Mouse (Mus musculus) bone marrow, adult 2 months (tissue): ENCODE results near the gene Gm16867. TPM values are rescaled to one million over a fixed set of nuclear protein-coding genes. Genes with fewer than 3 reads are reported as not detected.
"Not testable (repeated sequence)": the region's sequence is repeated elsewhere in the genome, so short reads cannot be mapped to it uniquely, and the experiment has no call there.

Source experiments
- H3K27ac ChIP-seq: fragments of 200-500 bp; 2 replicates; pipeline ENCODE4 v1.5.1; 2012; ENCODE audit warnings: low read depth, mild to moderate bottlenecking, control low read depth, inconsistent platforms, low read length; ENCODE audit not compliant: control insufficient read depth, poor library complexity, insufficient read depth
- H3K4me1 ChIP-seq: fragments of 200-500 bp; 2 replicates; pipeline ENCODE4 v1.6.1; 2011; ENCODE audit warnings: low read length; ENCODE audit not compliant: control insufficient read depth, insufficient read depth
- H3K4me3 ChIP-seq: fragments of 200-500 bp; replicated peaks from 2 replicates; pipeline ENCODE3; 2011; ENCODE audit warnings: mild to moderate bottlenecking, low read depth, low read length, control low read depth; ENCODE audit not compliant: control insufficient read depth
- WGBS: fragments of 180-500 bp; shearing (Covaris S2); methylation state at CpG from one replicate; pipeline ENCODE4 v1.1.7; 2018; 5-methylcytosine and 5-hydroxymethylcytosine counted together
- polyA plus RNA-seq: library from polyadenylated mRNA; stranded (reverse); fragments of >200 nt; gene quantifications from 2 replicates; pipeline ENCODE4 v1.2.4, GENCODE M21; 2011; ENCODE audit warnings: low replicate concordance; ENCODE audit not compliant: missing spikeins, insufficient read depth, insufficient read length

The Gm16867 gene
- not detected in 2 replicates for polyA plus RNA-seq

DNA sequence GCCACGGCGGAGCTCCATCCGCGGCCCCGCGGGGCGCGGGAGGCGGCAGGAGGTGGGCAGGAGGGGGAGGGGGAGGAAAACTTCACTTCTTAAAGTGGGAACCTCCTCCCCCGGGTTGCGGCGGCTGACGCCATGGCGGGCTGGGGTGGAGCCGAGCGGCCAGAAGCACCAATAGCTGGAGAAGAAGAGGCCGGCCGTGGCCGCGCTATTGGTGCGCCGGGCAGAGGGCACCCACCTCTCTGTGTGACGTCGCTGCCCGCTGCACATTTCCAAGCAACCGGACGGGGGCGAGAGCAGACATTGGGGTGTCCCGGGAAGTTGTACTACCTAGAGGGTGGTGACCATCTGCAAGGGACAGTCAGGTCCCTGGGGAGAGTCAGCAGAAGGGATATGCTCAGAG, at the start of gene Gm16867:
Gm16867 (minus strand) TSS at position 189 of the 400 bp plus-strand sequence.
- no CpG with 5 or more reads among the region's 29 CpGs for WGBS
- not testable (repeated sequence) for H3K4me3 ChIP-seq, H3K27ac ChIP-seq, H3K4me1 ChIP-seq

DNA sequence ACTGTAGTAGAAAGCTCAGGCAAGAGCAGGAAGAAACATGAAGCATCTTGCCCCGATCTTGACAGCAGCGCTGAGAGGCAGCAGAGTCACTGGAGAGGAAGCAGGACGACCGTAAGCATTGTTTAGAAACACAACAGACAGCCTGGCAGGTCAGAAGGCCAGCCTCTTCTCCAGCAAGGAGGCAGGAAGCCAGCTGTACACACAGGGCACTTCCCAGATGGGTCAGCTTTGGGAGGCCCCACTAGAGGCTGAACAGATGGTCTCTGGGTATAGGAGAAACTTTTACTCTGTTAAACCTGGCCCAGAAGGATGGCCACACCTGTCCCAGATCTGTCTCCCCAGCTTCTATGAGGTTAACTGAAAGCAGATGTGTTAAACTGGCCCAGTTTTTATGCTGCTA, 44.1 kb upstream of the Gm16867 start:
- H3K4me1 ChIP-seq, H3K4me3 ChIP-seq, H3K27ac ChIP-seq: not testable (repeated sequence)
- no CpG with 5 or more reads among the region's 4 CpGs for WGBS

DNA sequence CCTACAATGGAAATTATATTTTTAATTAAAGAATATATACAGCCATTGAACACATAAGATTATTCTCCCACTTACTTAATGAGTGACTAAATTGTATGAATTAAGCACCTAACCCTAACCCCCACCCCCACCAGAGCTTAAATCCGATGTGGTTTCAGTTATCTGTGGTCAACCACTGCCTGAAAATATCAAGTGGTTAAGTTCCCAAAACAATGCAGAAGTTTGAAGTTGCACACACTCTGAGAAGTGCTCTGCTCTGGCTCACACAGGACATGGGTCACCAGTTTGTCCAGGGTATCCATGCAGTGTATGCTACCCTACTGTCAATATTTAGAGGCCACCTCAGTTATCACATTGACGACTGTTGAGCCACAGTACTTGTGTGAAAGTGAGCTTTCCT, 41.9 kb upstream of the Gm16867 start:
- not testable (repeated sequence) for H3K4me3 ChIP-seq, H3K4me1 ChIP-seq, H3K27ac ChIP-seq
- no CpG with 5 or more reads among the region's 2 CpGs for WGBS

DNA sequence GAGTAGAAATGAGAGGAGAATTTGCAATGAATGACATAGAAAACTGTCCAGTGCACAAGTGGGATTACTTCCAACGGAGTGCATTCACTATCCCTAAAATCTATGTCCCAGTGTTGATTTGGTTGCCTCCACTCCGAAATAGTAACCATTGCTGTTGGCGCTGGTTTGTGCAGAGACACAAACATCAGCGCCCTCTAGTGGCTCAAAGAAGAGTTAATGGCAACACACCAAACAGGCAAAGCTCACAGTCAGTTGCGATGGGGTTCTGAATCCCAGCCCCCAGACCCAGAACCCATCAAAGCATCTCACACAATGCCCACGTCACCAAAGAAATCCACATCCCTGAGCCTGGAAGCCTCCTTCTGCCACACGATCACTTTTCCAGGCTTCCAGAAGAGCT, 40.9 kb upstream of the Gm16867 start:
- H3K4me3 ChIP-seq, H3K27ac ChIP-seq, H3K4me1 ChIP-seq: not testable (repeated sequence)
- no CpG with 5 or more reads among the region's 7 CpGs for WGBS

DNA sequence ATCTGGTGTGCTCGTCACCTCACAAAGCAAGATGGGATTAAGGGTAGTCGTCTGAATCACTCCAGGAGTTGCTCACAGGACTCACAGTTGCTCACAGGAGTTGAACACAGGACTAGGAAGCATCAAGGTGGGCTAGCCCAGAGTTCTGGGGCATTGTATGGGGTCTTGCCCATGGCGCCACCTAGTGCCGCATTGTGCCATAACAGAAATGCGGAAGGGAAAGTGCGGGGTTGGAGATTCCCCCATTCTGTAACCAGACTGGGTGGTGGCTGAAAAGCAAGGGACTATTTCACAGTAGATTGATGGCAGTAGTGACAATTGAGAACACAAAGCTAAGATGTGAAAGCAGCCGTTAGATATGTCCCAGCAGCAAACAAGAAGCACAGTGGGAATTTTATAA, 39.5 kb upstream of the Gm16867 start:
- H3K27ac ChIP-seq, H3K4me1 ChIP-seq, H3K4me3 ChIP-seq: not testable (repeated sequence)
- WGBS = no CpG with 5 or more reads among the region's 7 CpGs

DNA sequence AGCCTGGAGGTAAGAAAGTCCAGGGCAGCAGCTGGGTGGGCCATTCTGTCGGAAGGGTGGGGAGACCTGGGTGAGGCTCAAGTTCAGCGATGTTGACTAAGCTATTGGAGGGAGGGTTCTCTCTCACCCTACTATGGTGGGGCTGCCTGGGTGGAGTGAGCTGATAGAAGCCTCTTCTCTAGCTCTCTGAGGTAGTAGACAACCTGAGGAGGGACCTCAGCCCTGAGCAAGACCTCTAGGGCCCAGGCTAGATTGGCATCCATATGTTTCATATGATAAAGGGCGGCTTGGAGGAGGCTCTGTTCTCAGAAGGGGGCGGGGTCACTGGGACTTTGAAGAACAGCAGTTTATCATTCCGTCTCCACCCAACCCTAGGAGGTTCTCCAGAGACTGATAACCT, 37.0 kb upstream of the Gm16867 start:
- not testable (repeated sequence) for H3K27ac ChIP-seq, H3K4me1 ChIP-seq, H3K4me3 ChIP-seq
- no CpG with 5 or more reads among the region's 5 CpGs for WGBS

DNA sequence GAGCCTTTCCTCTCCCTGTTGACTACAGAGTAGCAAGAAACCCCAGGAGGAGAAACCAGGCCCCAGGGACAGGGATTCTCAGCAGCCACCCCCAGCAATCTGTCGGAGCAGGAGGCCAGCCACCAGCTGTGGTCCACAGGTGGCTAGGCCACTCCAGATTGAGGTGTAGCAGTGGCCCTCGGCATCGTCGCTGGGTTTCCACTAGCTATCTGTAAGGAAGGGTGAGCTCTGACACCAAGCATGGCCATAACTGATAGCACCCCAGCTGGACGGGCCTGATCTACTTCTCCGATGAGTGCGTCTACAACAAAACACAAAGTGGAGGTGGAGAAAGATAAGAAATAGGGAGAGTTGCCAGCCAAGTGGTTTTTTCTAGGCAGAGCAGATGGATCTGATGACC, 33.4 kb upstream of the Gm16867 start:
- not testable (repeated sequence) for H3K27ac ChIP-seq, H3K4me1 ChIP-seq, H3K4me3 ChIP-seq
- WGBS = no CpG with 5 or more reads among the region's 7 CpGs

DNA sequence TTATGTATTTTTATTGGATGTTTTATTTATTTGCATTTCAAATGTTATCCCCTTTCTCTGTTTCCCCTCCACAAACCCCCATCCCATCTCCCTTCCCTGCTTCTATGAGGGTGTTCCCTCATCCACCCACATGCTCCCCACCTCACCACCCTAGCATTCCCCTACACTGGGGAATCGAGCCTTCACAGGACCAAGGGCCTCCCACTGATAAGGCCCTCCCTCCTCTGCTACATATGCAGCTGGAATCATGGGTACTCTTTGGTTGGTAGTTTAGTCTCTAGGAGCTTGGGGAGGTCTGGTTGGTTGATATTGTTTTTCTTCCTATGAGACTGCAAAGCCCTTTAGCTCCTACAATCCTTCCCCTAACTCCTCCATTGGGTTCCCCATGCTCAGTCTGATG, 23.0 kb upstream of the Gm16867 start:
- H3K4me3 ChIP-seq = not testable (repeated sequence)
- no CpG with 5 or more reads among the region's 1 CpGs for WGBS

DNA sequence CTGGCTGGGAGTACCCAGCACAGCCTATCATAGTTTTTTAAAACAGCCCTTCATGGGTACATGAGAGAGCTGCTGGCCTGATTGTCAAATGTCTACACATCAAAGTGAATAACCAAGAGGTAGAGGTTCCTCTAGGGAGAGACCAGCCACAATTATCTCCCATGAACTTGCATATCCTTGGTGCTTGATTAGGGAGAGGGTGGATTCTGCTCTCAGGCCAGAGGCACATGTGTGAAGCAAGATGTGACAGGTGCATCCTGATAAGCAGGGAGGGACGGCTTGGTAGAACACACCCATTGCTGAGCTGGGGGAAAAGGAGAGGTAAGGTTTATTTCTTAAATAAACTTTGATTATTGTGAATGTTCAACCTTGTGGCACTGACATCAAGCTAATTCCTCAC, 19.8 kb upstream of the Gm16867 start:
- WGBS = no CpG with 5 or more reads among the region's 1 CpGs
- H3K27ac ChIP-seq, H3K4me1 ChIP-seq, H3K4me3 ChIP-seq: not testable (repeated sequence)

More for the DNA sequence above, 23.0 kb upstream of the Gm16867 start:
- H3K27ac ChIP-seq, H3K4me1 ChIP-seq: not testable (repeated sequence)

DNA sequence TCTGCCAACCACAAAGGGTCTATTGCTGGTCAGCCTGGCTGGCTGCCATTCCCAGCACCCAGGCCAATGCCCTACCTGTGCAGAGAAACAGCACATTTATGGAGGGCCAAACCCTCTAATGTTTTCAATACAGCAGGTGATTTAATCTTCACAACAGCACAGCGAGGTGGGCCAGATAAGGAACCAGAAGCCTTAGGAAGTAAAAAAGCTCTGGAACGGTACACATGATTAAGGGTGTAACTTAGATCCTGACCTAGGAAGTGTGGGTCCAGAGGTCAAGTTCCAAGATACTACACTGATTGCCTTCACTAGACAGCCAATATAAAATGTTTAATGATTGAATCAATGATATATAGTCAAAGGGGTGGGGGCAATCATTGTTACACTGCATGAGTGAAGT, 17.6 kb upstream of the Gm16867 start:
- H3K4me1 ChIP-seq, H3K4me3 ChIP-seq, H3K27ac ChIP-seq: not testable (repeated sequence)
- no CpG with 5 or more reads among the region's 2 CpGs for WGBS

DNA sequence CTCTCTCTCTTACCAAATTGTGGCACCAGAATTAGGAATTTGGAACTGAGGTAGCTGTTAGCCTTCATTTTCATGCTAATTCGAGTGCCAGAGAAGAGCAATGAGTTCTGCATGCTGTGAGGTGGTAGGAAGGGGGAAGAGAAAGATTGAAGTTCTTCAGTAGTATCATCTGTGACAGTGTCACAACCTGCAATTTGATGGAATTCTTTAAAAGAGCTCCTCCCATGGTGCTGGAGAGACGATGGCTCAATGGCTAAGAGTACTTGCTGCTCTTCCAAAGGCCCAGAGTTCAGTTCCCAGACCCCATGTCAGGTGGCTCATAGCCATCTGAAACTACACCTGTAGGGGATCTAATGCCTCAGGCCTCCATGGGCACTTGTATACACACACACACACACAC, 9.3 kb upstream of the Gm16867 start, which contains the start of gene Gm27179:
Gm27179 (minus strand) TSS at position 101 of the 400 bp plus-strand sequence.
- no CpG with 5 or more reads among the region's 2 CpGs for WGBS
- H3K4me3 ChIP-seq, H3K4me1 ChIP-seq, H3K27ac ChIP-seq: not testable (repeated sequence)

DNA sequence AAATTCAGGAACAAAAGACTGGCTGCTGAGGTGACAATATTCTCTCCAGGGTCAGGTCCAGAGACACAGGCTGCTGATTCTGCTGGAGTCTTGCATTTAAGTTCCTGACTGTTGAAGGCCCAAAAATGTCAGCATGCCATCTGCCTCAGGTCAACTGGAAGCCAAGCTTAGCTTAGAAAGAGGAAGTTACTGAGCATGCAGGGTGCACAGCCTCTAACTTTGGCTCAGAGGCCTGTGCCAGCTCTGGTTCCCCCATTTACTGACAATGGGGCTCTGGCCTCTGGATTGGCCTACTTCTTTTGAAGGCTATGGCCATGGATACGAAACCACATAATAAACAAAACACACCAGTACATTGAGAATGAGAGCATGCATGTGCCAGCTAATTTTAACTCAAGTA, 3.8 kb upstream of the Gm16867 start:
- not testable (repeated sequence) for H3K4me3 ChIP-seq, H3K27ac ChIP-seq, H3K4me1 ChIP-seq
- no CpG with 5 or more reads among the region's 1 CpGs for WGBS

DNA sequence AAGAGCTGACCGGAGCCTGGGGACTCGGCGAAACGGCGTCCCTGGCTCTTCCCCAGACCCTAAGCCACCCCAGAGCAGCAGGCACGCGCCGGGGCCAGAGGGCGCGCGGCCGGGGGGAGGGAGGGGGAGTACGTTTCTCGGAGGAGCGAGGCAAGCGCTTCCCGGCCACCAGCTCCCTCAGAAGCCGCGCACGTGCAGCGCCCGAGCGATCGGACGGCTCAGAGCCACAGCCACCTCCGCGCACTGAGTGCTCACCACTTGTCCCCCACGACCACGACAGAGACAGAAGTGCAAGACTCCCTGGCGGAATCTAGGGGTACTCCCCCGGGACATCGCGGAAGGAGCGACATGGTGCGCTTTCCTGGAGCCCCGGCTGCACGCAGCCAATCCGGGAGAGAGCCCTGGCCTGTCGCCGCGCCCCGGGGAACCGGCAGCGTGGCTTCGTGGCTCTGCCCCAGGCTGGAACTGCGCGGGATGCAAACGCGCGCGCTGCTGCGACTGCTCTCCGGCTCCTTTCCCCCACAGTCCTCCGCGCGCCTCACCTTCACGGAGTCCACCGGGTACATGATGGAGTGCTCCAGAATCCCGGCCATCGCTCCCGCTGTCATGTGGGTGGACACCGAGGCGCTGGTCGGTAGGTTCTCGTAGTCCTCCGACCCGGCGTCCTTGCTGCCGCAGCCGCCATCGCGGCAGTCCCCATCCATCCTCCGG, 567 bp downstream of the Gm16867 start:
- not testable (repeated sequence) for H3K27ac ChIP-seq, H3K4me3 ChIP-seq, H3K4me1 ChIP-seq
- no CpG with 5 or more reads among the region's 73 CpGs for WGBS

DNA sequence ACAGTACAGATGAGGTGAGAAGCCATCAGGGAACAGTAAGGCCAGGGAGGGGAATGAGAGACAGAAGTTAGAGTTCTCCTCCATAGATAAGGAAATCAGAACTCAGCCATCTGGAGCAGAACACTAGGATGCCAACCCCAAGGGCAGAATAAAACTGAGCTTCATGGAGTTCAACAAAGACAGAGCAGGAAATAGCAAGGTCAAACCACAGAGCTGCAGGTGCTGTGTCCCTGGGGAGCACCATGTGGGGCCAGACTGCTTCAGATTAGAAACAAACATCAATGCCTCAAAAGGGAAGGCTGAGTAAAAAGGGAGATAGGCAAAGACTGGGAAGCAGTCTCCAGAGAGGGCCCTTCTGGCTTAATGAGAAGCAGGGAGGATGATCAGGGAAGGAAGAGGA, 6.9 kb downstream of the Gm16867 start:
- H3K4me1 ChIP-seq, H3K27ac ChIP-seq, H3K4me3 ChIP-seq: not testable (repeated sequence)
